Mouse (Mus musculus) liver, embryonic 13.5 days (tissue): ENCODE results near the gene Upp2. TPM values are rescaled to one million over a fixed set of nuclear protein-coding genes. Genes with fewer than 3 reads are reported as not detected.

Experiments used
- ATAC-seq: fragments of 200-750 bp; cut with Nextera tagmentation; 2 replicates; pipeline ENCODE4 v1.8.0; 2017; ENCODE audit warnings: low read depth, mild to moderate bottlenecking, moderate number of reproducible peaks, moderate library complexity
- DNase-seq: peaks from one replicate; pipeline ENCODE4 v3.0.0; 2022
- H3K27ac ChIP-seq: fragments of 300-500 bp; sonication (generic); 2 replicates; pipeline ENCODE4 v1.5.1; 2015; ENCODE audit warnings: moderate library complexity, mild to moderate bottlenecking, inconsistent platforms
- H3K27me3 ChIP-seq: fragments of 300-500 bp; sonication (generic); 2 replicates; pipeline ENCODE4 v1.6.1; 2015; ENCODE audit warnings: mild to moderate bottlenecking, inconsistent platforms
- H3K36me3 ChIP-seq: fragments of 300-500 bp; sonication (generic); 2 replicates; pipeline ENCODE4 v1.6.1; 2015; ENCODE audit warnings: mild to moderate bottlenecking, inconsistent platforms
- H3K4me1 ChIP-seq: fragments of 300-500 bp; sonication (generic); replicated peaks from 2 replicates; pipeline ENCODE4 v1.6.1; 2015; ENCODE audit warnings: inconsistent platforms
- H3K4me2 ChIP-seq: fragments of 300-500 bp; sonication (generic); 2 replicates; pipeline ENCODE4 v1.6.1; 2015; ENCODE audit warnings: inconsistent platforms, mild to moderate bottlenecking, moderate library complexity
- H3K4me3 ChIP-seq: fragments of 300-500 bp; sonication (generic); replicated peaks from 2 replicates; pipeline ENCODE4 v1.5.1; 2015; ENCODE audit warnings: mild to moderate bottlenecking, inconsistent platforms
- H3K9ac ChIP-seq: fragments of 300-500 bp; sonication (generic); 2 replicates; pipeline ENCODE4 v1.6.1; 2015; ENCODE audit warnings: mild to moderate bottlenecking, inconsistent platforms
- H3K9me3 ChIP-seq: fragments of 300-500 bp; sonication (generic); replicated peaks from 2 replicates; pipeline ENCODE4 v1.6.1; 2016; ENCODE audit warnings: inconsistent platforms
- WGBS: fragments of 180-500 bp; shearing (Covaris S2); methylation state at CpG from one replicate; pipeline ENCODE4 v1.1.7; 2015; ENCODE audit not compliant: insufficient replicate concordance; 5-methylcytosine and 5-hydroxymethylcytosine counted together
- polyA plus RNA-seq: library from polyadenylated mRNA; unstranded; fragments of >200 nt; fragmentation: Nextera tagmentation; extraction: Ambion mirVana; gene quantifications from 2 replicates; pipeline ENCODE4 v1.2.1, GENCODE M21; 2015

Upp2 gene
- polyA plus RNA-seq, 1 experiment from 2014 or later: 1.4 TPM

DNA sequence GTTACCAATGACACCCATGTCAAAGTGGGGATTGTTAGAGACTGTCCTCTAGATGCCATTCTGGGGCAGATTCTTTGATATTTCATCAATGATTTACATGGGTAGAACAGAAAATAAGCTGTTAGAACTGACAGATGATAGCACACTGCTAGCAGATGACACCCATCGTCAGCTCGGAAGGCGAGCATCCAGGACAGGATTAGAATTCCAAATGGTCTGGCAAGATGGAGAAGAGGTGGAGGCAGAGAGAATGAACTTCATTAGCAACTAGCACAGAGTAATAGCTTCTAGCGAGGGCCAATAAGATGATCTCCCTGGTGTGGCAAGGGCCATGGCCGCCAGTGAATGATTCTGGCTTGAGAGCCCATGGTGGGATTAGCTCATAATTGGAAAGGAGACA, 48.7 kb downstream of the Upp2 start:
- Histone ChIP-seq H3K4me1 (no peaks in the 10 kb centered on the region), H3K27me3 (no peaks in the 10 kb centered on the region), H3K4me3 (no peak overlapping the region), H3K9ac (no peak overlapping the region), H3K36me3 (no peaks in the 10 kb centered on the region), H3K9me3 (no peaks in the 10 kb centered on the region), H3K4me2 (no peak overlapping the region), H3K27ac (no peak overlapping the region)
- WGBS: 67% methylated on average over 5 of the region's 5 CpGs
- ATAC-seq (no peak), DNase-seq (no peak)

DNA sequence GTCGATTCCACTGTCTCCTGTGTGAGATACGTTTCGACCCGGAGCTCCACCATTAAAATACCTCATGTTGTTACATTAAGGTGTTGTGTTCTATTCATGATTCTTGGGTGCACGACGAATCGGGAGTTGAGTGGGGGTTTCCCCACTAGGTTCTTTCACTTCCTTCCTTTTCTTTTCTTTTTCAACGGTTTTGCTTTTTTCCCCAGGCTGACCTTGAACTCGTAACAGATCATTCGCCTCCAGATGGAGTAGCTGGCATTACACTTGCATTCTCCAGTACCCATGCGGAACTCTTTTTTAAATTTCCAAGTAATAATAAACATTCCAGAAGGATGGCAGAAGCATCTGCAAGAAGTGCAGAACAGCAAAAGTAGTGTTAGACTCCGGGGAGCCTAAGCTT, 58.1 kb downstream of the Upp2 start:
- no peak for ATAC-seq
- Histone ChIP-seq H3K4me3 (no peak overlapping the region), H3K27me3 (no peaks in the 10 kb centered on the region), H3K4me1 (no peaks in the 10 kb centered on the region), H3K27ac (no peak overlapping the region), H3K36me3 (no peaks in the 10 kb centered on the region), H3K4me2 (no peak overlapping the region), H3K9ac (no peak overlapping the region), H3K9me3 (no peaks in the 10 kb centered on the region)
- WGBS: 63% methylated on average over 12 of the region's 12 CpGs
- no peak for DNase-seq

DNA sequence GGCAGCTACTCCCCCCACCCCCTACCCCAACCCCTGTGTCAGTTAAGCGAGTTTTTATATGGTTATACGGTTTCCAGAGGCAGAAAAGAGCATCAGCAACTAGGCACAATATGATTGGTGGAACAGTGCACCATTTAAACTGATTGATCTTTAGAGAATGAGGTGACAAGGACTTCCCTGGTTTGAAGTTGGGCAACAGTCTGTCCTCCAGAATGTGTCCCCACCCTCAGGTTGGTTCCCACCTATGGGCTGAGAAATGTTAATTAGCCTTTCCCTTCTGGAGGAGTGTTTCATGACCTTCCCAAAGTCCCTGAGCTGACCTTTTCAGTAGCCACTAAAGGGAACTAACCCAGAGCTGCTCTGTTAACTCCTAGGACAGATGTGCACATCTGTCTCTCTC, 58.6 kb downstream of the Upp2 start:
- no peak overlapping the region for H3K4me2 ChIP-seq
- H3K4me1 ChIP-seq: no peaks in the 10 kb centered on the region
- ATAC-seq: no peak
- H3K27me3 ChIP-seq: no peaks in the 10 kb centered on the region
- no peaks in the 10 kb centered on the region for H3K36me3 ChIP-seq
- no peak overlapping the region for H3K27ac ChIP-seq
- DNase-seq: no peak
- H3K4me3 ChIP-seq: no peak overlapping the region
- 44% methylated on average over 2 of the region's 2 CpGs for WGBS
- no peaks in the 10 kb centered on the region for H3K9me3 ChIP-seq
- no peak overlapping the region for H3K9ac ChIP-seq

DNA sequence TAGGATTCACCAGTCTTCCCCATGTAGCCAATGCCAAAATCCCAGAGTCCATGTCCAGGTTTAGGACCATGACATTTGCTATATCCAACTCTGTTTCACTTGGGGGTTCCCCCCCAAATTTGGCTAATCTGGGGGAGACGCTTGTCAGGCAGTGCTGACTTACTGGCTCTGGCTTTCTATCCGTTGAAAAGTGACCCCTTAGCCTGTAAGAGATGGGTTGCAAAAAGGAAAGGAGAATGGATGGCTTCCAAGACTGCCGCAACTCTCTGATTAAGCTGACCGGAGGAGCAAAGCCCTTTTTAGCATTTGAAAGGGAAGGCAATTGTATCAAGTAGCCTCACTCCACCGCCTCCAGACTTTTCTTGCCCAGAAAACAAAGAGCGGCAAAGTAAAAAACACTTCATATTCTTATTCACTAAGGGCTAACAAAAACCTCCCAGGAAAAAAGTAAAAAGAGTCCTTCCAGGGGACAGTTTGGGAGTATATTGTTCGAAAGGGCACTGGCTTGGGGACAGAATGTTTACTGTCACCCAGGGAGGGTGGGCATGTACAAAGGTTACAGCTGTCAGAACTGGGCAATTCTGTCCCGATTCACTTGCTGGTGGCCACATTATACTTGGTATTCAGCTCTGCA, 59.2 kb downstream of the Upp2 start:
- DNase-seq (no peak), ATAC-seq (no peak)
- Histone ChIP-seq H3K9ac (no peak overlapping the region), H3K9me3 (no peaks in the 10 kb centered on the region), H3K36me3 (no peaks in the 10 kb centered on the region), H3K4me1 (no peaks in the 10 kb centered on the region), H3K4me3 (no peak overlapping the region), H3K27me3 (no peaks in the 10 kb centered on the region), H3K4me2 (no peak overlapping the region), H3K27ac (no peak overlapping the region)
- WGBS: 37% methylated on average over 8 of the region's 8 CpGs

DNA sequence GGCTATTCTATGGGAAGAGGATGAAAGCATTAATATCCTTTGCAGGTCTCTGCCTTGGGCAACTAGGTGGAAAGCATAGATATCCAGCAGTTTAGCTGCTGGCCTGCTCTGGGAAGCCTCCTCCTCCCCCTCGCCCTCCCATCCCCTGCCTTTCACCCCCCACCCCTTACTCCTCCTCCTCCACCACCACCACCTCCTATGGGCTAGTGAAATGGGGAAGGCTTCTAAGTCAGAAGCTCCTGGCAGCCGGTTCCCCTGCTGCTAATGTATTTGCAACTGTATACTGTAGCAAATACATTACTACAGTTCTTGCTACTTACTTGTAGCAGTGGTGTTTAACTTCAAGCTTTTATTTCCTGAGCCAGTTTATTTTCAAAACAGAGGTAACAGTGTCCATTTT, 60.9 kb downstream of the Upp2 start:
- H3K9me3 ChIP-seq: no peaks in the 10 kb centered on the region
- H3K27me3 ChIP-seq: no peaks in the 10 kb centered on the region
- no peaks in the 10 kb centered on the region for H3K4me1 ChIP-seq
- DNase-seq (no peak), ATAC-seq (no peak)
- WGBS: 33% methylated on average over 2 of the region's 2 CpGs
- H3K36me3 ChIP-seq: no peaks in the 10 kb centered on the region
- no peak overlapping the region for H3K27ac ChIP-seq
- H3K9ac ChIP-seq: no peak overlapping the region
- H3K4me2 ChIP-seq: no peak overlapping the region
- H3K4me3 ChIP-seq: no peak overlapping the region

DNA sequence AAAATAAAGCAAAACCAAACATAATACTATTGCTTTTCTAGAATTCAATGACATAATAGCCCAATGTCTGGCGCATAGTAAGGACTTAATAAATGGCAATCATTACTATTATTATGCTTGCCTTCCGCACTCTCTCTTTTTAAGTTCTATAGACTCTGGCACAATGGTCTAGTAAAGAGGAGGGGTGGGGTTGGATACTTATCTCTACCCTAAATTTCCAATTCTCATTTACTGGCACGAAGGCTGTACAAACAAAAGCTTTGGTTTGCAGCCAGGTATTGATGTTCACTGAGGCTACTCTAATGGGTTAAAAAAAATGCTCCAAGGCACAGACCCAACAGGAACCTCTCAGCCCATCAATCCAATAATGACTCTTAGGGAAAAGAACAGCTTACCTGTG, 61.9 kb downstream of the Upp2 start:
- H3K36me3 ChIP-seq: no peaks in the 10 kb centered on the region
- H3K4me2 ChIP-seq: no peak overlapping the region
- no peaks in the 10 kb centered on the region for H3K9me3 ChIP-seq
- H3K27ac ChIP-seq: no peak overlapping the region
- ATAC-seq: no peak
- DNase-seq: no peak
- no peaks in the 10 kb centered on the region for H3K4me1 ChIP-seq
- H3K27me3 ChIP-seq: no peaks in the 10 kb centered on the region
- 69% methylated on average over 3 of the region's 3 CpGs for WGBS
- no peak overlapping the region for H3K4me3 ChIP-seq
- H3K9ac ChIP-seq: no peak overlapping the region

DNA sequence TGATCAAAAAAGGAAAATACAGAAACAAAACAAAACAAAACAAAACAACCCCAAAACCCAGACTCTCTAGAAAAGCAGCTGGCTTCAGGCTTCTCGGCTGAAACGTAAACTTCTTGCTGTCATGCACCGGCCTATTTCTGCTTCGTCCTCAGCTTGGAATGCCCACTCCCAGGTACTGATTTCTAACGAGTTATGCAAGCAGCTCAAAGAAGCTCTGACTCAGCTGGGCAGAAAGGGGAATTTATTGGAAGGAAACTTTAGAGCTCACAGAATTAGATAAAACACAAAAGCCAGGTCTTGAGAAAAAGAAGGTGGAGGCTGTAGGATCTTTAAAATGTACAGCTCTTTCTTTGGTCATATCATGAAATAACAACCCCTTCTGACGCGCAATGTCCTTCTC, 62.3 kb downstream of the Upp2 start:
- H3K27me3 ChIP-seq: no peaks in the 10 kb centered on the region
- H3K36me3 ChIP-seq: no peaks in the 10 kb centered on the region
- 62% methylated on average over 7 of the region's 7 CpGs for WGBS
- DNase-seq (no peak), ATAC-seq (no peak)
- H3K4me1 ChIP-seq: no peaks in the 10 kb centered on the region
- no peaks in the 10 kb centered on the region for H3K9me3 ChIP-seq
- no peak overlapping the region for H3K4me3 ChIP-seq
- no peak overlapping the region for H3K4me2 ChIP-seq
- no peak overlapping the region for H3K27ac ChIP-seq
- H3K9ac ChIP-seq: no peak overlapping the region

DNA sequence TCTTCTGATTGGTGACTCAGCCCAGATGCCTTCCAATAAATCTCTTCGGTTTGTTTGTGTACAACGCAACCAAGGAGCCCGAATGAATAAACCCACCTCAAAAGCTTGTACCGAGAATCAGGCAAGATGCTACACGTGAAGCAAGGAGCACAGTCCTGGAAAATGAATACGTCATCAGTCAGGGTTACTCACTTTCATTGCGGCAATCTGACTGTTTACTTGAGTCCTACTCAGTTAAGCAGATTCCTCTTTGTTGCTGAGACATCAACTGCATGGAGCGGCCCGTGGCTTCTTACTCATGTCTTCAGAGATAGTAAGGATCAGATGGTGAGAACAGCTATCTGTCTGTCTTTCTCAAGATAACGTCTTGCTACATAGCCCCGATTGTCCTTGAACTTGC, 66.7 kb downstream of the Upp2 start:
- Histone ChIP-seq H3K27me3 (no peaks in the 10 kb centered on the region), H3K4me3 (no peak overlapping the region), H3K36me3 (no peaks in the 10 kb centered on the region), H3K4me1 (no peaks in the 10 kb centered on the region), H3K4me2 (no peak overlapping the region), H3K9ac (no peak overlapping the region), H3K27ac (no peak overlapping the region), H3K9me3 (no peaks in the 10 kb centered on the region)
- ATAC-seq (no peak), DNase-seq (no peak)
- WGBS: 80% methylated on average over 11 of the region's 11 CpGs

DNA sequence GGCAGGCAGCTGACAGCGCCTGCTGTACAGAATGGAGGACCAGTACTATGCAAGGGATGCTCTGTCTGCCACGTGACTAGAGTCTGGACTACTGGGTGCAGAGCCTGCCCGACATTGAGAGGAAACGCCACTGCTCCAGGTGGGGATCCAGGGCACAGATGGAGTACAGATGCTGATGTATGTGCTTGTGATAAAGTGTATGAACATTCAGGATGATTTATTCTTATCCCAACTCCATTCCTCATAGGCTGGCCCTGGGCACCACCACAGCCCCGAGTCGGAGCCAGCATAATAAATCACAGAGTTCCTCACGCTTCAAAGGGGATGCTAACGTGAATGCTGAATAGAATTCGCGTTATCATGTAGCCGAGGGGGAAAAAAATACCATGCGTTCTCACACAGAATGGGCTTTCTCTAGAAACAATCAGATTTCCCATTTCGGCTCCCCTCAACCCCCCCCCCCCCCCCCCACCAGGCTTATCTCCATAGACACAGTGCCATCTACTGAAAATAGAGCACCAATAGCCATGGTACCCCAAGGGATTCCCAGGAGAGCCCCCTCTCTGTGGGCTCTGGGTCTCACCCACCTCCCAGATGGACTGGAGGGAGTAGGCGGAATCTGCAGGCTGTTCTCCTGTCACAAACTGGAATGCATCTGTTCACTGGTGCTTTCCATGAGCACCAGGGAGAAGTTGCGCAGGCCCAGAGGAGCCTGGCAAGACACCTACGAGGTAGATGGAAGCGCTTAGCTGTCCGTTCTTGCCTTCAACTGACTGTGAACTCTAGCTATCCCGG, 74.9 kb downstream of the Upp2 start:
- H3K4me1 ChIP-seq: no peaks in the 10 kb centered on the region
- no peak overlapping the region for H3K4me2 ChIP-seq
- H3K9me3 ChIP-seq: no peaks in the 10 kb centered on the region
- DNase-seq (no peak), ATAC-seq (no peak)
- no peak overlapping the region for H3K4me3 ChIP-seq
- no peaks in the 10 kb centered on the region for H3K36me3 ChIP-seq
- no peak overlapping the region for H3K9ac ChIP-seq
- 70% methylated on average over 19 of the region's 19 CpGs for WGBS
- H3K27me3 ChIP-seq: no peaks in the 10 kb centered on the region
- no peak overlapping the region for H3K27ac ChIP-seq

DNA sequence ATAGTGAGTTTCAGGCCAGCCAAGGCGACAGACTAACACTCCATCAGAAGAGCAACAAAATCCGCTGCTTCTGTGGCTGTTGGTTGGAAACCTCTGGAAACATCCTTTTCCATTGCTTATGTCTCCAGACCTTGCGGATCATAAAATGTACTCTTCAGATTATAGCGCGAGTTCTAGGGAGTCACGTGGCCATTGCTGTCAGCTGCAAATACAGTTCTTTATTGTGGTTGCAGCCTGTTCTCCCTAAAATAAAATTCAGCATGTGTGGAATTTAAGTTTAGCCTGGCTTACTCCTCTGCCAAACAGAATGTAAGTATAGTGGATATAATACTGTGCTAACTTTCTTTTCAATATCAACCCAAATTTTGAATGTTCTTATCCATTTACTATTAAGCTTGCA, 78.6 kb downstream of the Upp2 start:
- ATAC-seq: no peak
- Histone ChIP-seq H3K9ac (no peak overlapping the region), H3K4me1 (no peaks in the 10 kb centered on the region), H3K36me3 (no peaks in the 10 kb centered on the region), H3K27me3 (no peaks in the 10 kb centered on the region), H3K27ac (no peak overlapping the region), H3K4me2 (no peak overlapping the region), H3K4me3 (no peak overlapping the region), H3K9me3 (no peaks in the 10 kb centered on the region)
- 78% methylated on average over 6 of the region's 6 CpGs for WGBS
- no peak for DNase-seq

DNA sequence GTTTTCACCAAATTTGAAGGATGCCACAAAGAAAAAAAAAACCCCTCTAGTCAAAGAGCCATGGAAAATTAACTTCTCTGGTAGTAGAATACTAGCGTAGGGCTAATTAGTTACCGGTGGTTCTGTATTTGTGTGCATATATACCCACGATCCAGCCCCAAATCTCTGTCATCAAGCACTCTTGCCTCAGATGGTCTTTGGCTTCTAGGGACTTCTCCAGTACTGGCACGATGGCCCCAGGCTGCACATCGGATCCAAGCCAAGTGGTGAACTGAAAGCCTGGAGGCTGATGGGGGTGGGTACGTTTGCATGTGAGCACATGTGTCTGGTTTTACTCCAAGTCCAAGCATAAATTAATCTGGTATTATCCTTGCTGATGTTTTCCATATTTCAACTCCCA, 88.1 kb downstream of the Upp2 start:
- DNase-seq (no peak), ATAC-seq (no peak)
- Histone ChIP-seq H3K27me3 (no peaks in the 10 kb centered on the region), H3K4me1 (no peaks in the 10 kb centered on the region), H3K9ac (no peak overlapping the region), H3K27ac (no peak overlapping the region), H3K4me2 (no peak overlapping the region), H3K4me3 (no peak overlapping the region), H3K9me3 (no peaks in the 10 kb centered on the region), H3K36me3 (no peaks in the 10 kb centered on the region)
- WGBS: 78% methylated on average over 6 of the region's 6 CpGs

DNA sequence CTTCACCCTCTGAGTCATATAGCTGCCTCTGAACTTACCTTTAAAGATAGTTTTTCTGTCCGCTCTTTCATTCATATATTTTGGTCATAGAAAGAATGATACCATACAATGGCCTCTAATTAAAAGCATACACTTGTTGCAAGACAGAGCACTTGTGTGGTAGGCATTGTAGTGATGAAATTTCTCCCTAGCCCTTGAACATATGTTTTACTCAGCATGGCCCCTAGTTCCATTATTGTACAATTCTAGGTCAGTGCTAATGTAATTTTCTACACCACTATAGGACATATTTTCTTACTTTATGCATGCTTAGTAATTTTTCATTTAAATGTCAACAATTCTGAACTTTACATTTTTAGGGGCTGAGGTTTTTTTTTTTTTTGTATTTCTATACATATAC, 89.9 kb downstream of the Upp2 start:
- Histone ChIP-seq H3K4me2 (no peak overlapping the region), H3K36me3 (no peaks in the 10 kb centered on the region), H3K27ac (no peak overlapping the region), H3K9ac (no peak overlapping the region), H3K9me3 (no peaks in the 10 kb centered on the region), H3K27me3 (no peaks in the 10 kb centered on the region), H3K4me1 (no peaks in the 10 kb centered on the region), H3K4me3 (no peak overlapping the region)
- 75% methylated on average over 1 of the region's 1 CpGs for WGBS
- no peak for ATAC-seq
- DNase-seq: no peak
